Mouse (Mus musculus) cortical plate, adult 2 months (tissue): ENCODE measurements around the gene U90926.

Experiments
- CTCF ChIP-seq: fragments of 200-500 bp; IDR thresholded peaks from 2 replicates; pipeline ENCODE4 v1.5.1; 2011; ENCODE audit warnings: mild to moderate bottlenecking, control low read depth, low read length; ENCODE audit not compliant: insufficient read depth; ENCODE audit errors: extremely low read depth
- POLR2A ChIP-seq: fragments of 200-500 bp; IDR thresholded peaks from 2 replicates; pipeline ENCODE4 v1.6.1; 2011; ENCODE audit warnings: mild to moderate bottlenecking, low read length, control low read depth; ENCODE audit not compliant: insufficient read depth; ENCODE audit errors: extremely low read depth

DNA sequence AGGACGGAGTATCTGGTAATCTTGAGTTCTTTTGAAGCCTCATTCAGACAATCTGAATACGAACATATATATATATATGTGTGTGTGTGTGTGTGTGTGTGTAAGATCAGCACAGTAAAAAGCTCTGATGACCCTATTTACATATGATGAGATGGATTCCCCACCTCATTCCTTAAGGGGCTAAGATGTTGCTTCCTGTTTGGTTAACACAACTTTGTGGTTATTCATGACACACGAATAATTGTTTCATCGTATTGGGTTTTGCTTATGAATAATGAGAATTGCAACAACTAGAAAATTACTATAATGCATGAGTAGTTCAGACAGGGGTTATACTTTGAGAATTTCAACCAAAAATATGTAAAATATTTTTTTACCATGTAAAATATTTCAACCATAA is at the start of gene U90926:
- TF ChIP-seq CTCF (no peak), POLR2A (no peak)
